Mouse (Mus musculus) lung, postnatal 0 days (tissue): Measurements from ENCODE around the gene Mmd2. TPM values are rescaled to one million over a fixed set of nuclear protein-coding genes. Genes with fewer than 3 reads are reported as not detected.

Experiments used
- ATAC-seq: fragments of 200-750 bp; cut with Nextera tagmentation; 2 replicates; pipeline ENCODE4 v1.8.0; 2017; ENCODE audit warnings: moderate library complexity
- DNase-seq: peaks from one replicate; pipeline ENCODE4 v3.0.0-alpha.2; 2016; ENCODE audit warnings: low spot score
- H3K27ac ChIP-seq: fragments of 300-500 bp; sonication (generic); 2 replicates; pipeline ENCODE4 v1.5.1; 2014; ENCODE audit warnings: antibody characterized with exemption, mild to moderate bottlenecking, low read length, mixed read lengths
- H3K27me3 ChIP-seq: fragments of 300-500 bp; sonication (generic); replicated peaks from 2 replicates; pipeline ENCODE4 v1.6.1; 2014; ENCODE audit warnings: low read length, mixed read lengths; ENCODE audit not compliant: insufficient read depth
- H3K36me3 ChIP-seq: fragments of 300-500 bp; sonication (generic); 2 replicates; pipeline ENCODE4 v1.6.1; 2014; ENCODE audit warnings: low read length, mixed read lengths; ENCODE audit not compliant: insufficient read depth
- H3K4me1 ChIP-seq: fragments of 300-500 bp; sonication (generic); 2 replicates; pipeline ENCODE4 v1.6.1; 2014; ENCODE audit warnings: antibody characterized with exemption, low read depth, low read length, mixed read lengths; ENCODE audit not compliant: insufficient read depth
- H3K4me2 ChIP-seq: fragments of 300-500 bp; sonication (generic); replicated peaks from 2 replicates; pipeline ENCODE4 v1.6.1; 2014; ENCODE audit warnings: low read depth, mild to moderate bottlenecking, low read length, moderate library complexity, mixed read lengths
- H3K4me3 ChIP-seq: fragments of 300-500 bp; sonication (generic); 2 replicates; pipeline ENCODE4 v1.5.1; 2014; ENCODE audit warnings: low read depth, low read length
- H3K9ac ChIP-seq: fragments of 300-500 bp; sonication (generic); replicated peaks from 2 replicates; pipeline ENCODE4 v1.6.1; 2014; ENCODE audit warnings: low read depth, mild to moderate bottlenecking
- H3K9me3 ChIP-seq: fragments of 300-500 bp; sonication (generic); 2 replicates; pipeline ENCODE4 v1.6.1; 2016; ENCODE audit warnings: low read length, mixed read lengths
- CTCF ChIP-seq: IDR thresholded peaks from 2 replicates; pipeline ENCODE4 v1.5.1; 2016; ENCODE audit warnings: antibody characterized with exemption, mild to moderate bottlenecking
- EP300 ChIP-seq: IDR thresholded peaks from 2 replicates; pipeline ENCODE4 v1.6.1; 2016; ENCODE audit warnings: antibody characterized with exemption, mild to moderate bottlenecking, control low read depth
- WGBS: fragments of 180-500 bp; shearing (Covaris S2); extraction: QIAGEN DNeasy Blood & Tissue Kit; methylation state at CpG from one replicate; pipeline ENCODE4 v1.1.7; 2014; 5-methylcytosine and 5-hydroxymethylcytosine counted together
- polyA plus RNA-seq: library from polyadenylated mRNA; unstranded; fragments of >200 nt; fragmentation: Nextera tagmentation; extraction: Ambion mirVana; gene quantifications from 2 replicates; pipeline ENCODE4 v1.2.1, GENCODE M21; 2015

Gene Mmd2
- 0.05 TPM in 1 of 2 replicates, not detected in the other for polyA plus RNA-seq

DNA sequence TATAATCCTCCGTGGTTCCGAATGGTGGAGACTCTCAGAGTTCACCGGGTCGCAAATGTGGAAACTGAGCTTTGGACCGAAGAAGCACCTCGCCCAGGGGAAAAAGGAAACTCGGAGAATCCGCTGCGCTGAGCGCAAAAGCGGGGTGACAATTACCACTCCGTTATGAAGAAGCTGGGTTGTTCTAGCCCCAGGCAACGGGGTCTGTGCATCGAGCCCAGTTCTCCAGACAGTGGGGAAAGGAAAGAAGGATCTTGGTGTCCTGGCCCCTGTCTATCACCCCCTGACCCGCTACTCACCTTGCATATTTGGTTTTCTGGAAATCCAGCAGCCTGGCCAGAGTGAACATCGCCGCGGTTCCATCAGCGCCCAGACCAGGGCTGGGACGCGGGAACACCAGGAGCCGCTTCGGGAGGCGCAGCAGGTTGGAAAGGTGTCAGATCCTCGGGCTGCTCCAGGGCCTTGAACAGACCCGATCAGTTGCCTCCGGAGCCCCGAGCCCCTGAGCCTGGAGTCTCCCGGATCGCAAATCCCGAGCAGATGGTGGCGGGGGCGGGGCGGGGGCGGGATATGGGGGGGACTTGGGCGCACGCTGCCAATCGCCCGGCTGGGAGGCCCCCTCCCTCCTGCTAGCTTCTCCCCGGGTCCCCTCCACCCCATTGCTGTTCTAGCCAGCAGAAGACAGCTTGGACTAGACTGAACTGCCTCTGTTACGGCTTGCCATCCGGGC is at the start of gene Mmd2:
Mmd2 (minus strand) TSS at position 542 of the 730 bp plus-strand sequence.
- Histone ChIP-seq H3K9ac (0 out of 2 replicates have a peak within 1 kb of the TSS, but pooled peaks have one; percentile 23), H3K36me3 (no peaks in the 10 kb centered on the region), H3K27ac (no peak within 1 kb of the TSS), H3K4me3 (0 out of 2 replicates have a peak within 1 kb of the TSS, but pooled peaks have one; percentile 12), H3K27me3 (0 out of 2 replicates have a peak, but pooled peaks cover 4% of the 10 kb centered on the region), H3K4me2 (peak within 1 kb of the TSS; percentile 40), H3K4me1 (no peaks in the 10 kb centered on the region), H3K9me3 (no peaks in the 10 kb centered on the region)
- WGBS, result 3% methylated on average over 41 of the region's 42 CpGs
- 0 out of 2 replicates have a peak, but pooled peaks have one; percentile 16 for ATAC-seq
- peak; percentile 8 for DNase-seq
- TF ChIP-seq EP300, result no peak
- no peak for TF ChIP-seq CTCF

DNA sequence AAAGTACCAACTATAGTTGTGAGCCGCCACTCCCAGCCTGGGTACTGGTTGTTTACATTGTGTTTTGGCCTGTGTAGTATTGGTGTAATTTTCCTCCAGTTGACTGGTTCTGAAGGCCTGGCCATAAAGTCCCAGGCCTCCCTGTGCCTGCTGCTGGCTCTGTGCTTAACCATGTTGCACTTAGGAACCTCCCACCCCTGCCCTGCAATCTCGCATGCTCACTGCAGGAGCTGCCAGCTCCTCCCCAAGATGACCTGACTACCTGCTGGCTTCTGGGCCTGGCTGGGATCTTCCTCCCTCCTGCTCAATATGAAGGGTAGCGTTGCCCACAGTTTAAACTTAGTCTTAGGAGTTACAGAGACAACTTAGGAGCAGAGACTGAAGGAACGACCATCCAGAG is 43.7 kb upstream of the Mmd2 start:
- Histone ChIP-seq H3K4me2 (no peak overlapping the region), H3K9me3 (no peaks in the 10 kb centered on the region), H3K36me3 (peaks cover 14% of the 10 kb centered on the region; the same call in 1 of the 2 replicates), H3K27ac (no peak overlapping the region), H3K4me1 (no peaks in the 10 kb centered on the region), H3K9ac (no peak overlapping the region), H3K4me3 (no peak overlapping the region), H3K27me3 (no peaks in the 10 kb centered on the region)
- DNase-seq (no peak), ATAC-seq (no peak)
- 81% methylated on average over 4 of the region's 4 CpGs for WGBS
- TF ChIP-seq CTCF, result no peak
- no peak for TF ChIP-seq EP300

DNA sequence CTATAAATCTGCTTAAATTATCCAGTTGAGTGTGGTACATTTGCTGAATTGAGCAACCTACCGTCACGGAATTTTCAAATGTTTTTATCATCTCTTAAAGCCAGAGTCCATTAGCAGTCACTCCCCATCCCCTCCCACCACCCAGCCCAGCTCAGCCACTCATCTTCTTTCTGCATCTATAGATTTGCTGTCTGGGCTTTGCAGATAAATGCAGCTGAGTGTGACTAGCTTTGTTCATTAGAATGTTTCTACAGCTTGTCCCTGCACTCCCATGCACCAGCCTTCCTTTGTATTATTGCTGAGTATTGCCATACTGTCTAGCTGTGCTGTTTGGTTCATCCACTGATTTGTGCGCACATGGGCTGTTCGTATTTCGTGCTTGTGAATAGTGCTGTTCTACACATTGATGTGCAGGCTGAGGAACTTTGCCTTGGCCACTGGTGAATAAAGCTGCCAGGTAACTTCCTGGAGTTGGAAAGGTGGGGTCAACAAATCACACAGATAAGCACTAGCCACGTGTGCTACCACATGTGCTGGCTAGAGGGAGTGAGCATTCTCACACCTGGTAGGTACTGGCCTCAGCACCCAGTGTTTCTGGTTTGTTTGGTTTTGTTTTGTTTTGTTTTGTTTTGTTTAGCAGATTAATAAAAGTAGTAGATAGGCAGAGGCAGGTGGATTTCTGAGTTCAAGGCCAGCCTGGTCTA is 42.3 kb upstream of the Mmd2 start:
- ATAC-seq, result no peak
- no peaks in the 10 kb centered on the region for H3K9me3 ChIP-seq
- no peak overlapping the region for H3K4me3 ChIP-seq
- H3K9ac ChIP-seq, result no peak overlapping the region
- peak; percentile 6 for DNase-seq
- no peaks in the 10 kb centered on the region for H3K4me1 ChIP-seq
- H3K27me3 ChIP-seq, result no peaks in the 10 kb centered on the region
- peaks cover 2% of the 10 kb centered on the region; the same call in 1 of the 2 replicates for H3K36me3 ChIP-seq
- H3K27ac ChIP-seq, result no peak overlapping the region
- no peak for TF ChIP-seq EP300
- no peak for TF ChIP-seq CTCF
- WGBS, result 73% methylated on average over 6 of the region's 6 CpGs
- H3K4me2 ChIP-seq, result no peak overlapping the region

DNA sequence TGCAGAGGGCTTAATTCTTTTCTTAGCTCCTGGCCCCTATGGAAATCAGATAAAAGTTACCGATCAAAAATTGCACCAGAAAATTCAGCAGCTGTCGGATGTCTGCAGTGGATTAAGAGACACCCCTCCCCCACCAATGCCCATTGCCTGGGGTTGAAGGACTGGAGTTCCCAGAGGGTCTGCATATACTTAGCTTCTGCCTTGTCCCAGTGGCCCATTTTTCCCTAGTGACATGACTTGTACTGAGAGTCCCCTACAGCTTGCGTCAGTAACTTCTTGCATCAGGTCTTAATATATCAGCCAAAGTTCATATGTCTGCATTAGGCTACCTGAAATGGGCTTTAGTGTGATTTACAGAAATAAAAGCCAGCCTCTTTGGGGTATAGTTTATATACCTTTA is 41.8 kb upstream of the Mmd2 start:
- DNase-seq, result no peak
- Histone ChIP-seq H3K36me3 (no peaks in the 10 kb centered on the region), H3K4me3 (no peak overlapping the region), H3K27ac (no peak overlapping the region), H3K27me3 (no peaks in the 10 kb centered on the region), H3K4me2 (no peak overlapping the region), H3K9ac (no peak overlapping the region), H3K9me3 (no peaks in the 10 kb centered on the region), H3K4me1 (no peaks in the 10 kb centered on the region)
- ATAC-seq, result no peak
- TF ChIP-seq CTCF (no peak), EP300 (no peak)
- WGBS, result 65% methylated on average over 3 of the region's 3 CpGs

DNA sequence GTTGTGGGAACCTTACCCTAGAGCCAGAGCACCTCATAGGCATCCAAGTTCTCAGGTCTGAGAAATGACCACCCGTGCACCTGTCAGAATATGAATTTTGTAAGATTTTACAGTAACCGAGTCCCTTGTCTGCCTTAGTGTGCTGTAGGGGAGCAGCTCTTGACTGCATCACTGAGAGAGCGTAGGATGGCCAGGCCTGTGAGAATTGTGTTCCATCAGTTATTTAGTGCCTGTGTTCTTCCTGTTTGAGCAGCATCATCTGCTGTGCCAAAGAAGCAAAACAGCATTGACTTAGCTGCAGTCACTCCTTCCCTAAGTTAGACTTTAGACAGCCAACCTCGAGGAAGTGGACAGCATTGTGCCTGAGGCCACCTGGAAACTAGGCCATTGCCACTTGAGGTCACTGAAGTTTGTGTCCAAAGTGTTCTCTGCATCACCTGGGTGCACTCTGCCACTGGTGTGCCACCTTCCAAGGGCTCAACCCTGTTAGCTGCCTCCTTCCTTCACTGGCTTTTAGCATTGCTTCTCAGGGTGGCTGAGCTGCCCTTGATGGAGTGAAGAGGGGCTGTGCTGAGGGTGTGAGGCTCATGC is 41.0 kb upstream of the Mmd2 start:
- Histone ChIP-seq H3K4me3 (no peak overlapping the region), H3K4me2 (no peak overlapping the region), H3K9me3 (no peaks in the 10 kb centered on the region), H3K27me3 (no peaks in the 10 kb centered on the region), H3K9ac (no peak overlapping the region), H3K36me3 (0 out of 2 replicates have a peak, but pooled peaks cover 3% of the 10 kb centered on the region), H3K27ac (no peak overlapping the region), H3K4me1 (no peaks in the 10 kb centered on the region)
- ATAC-seq, result no peak
- DNase-seq, result no peak
- TF ChIP-seq CTCF, result no peak
- WGBS, result 92% methylated on average over 4 of the region's 4 CpGs

DNA sequence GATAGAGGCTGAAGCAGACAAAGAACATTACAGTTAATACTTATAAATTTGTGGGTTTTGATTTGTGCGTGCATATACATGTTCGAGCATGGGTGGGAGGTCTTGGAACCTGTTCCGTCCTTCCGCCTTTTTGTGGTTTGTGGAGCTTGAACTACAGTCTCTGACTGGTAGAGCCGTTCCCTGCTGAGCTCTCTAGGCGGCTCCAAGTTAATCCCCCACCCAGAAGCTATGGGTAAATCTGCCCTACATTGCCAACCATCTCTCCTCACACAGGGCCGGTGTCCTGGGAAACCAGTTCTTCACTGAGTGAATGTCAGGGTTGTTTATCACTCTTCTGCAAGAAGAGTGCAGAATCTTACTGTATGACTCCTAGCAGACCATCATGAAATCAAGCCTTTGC is 39.6 kb upstream of the Mmd2 start:
- Histone ChIP-seq H3K27ac (no peak overlapping the region), H3K4me1 (no peaks in the 10 kb centered on the region), H3K9ac (no peak overlapping the region), H3K36me3 (0 out of 2 replicates have a peak, but pooled peaks cover 3% of the 10 kb centered on the region), H3K9me3 (no peaks in the 10 kb centered on the region), H3K27me3 (no peaks in the 10 kb centered on the region), H3K4me3 (no peak overlapping the region), H3K4me2 (no peak overlapping the region)
- ATAC-seq (no peak), DNase-seq (no peak)
- TF ChIP-seq EP300 (no peak), CTCF (no peak)
- 84% methylated on average over 7 of the region's 7 CpGs for WGBS
